Mouse (Mus musculus) limb, embryonic 14.5 days (tissue): ENCODE data around the gene Tmem108. TPM values are rescaled to one million over a fixed set of nuclear protein-coding genes. Genes with fewer than 3 reads are reported as not detected.

Source experiments
- ATAC-seq: fragments of 200-750 bp; cut with Nextera tagmentation; 2 replicates; pipeline ENCODE4 v1.8.0; 2017; ENCODE audit warnings: low read depth, moderate number of reproducible peaks, moderate TSS enrichment; ENCODE audit not compliant: low FRiP score
- DNase-seq: peaks from one replicate; pipeline ENCODE4 v3.0.0-alpha.2; 2015; ENCODE audit warnings: low spot score
- H3K27ac ChIP-seq: fragments of 300-500 bp; sonication (generic); replicated peaks from 2 replicates; pipeline ENCODE4 v1.5.1; 2014; ENCODE audit warnings: low read depth, mild to moderate bottlenecking, low read length, moderate library complexity, mixed read lengths
- H3K27me3 ChIP-seq: fragments of 300-500 bp; sonication (generic); 2 replicates; pipeline ENCODE4 v1.6.1; 2014; ENCODE audit warnings: low read length, mixed read lengths; ENCODE audit not compliant: control insufficient read depth, insufficient read depth
- H3K36me3 ChIP-seq: fragments of 300-500 bp; sonication (generic); 2 replicates; pipeline ENCODE4 v1.6.1; 2014; ENCODE audit warnings: mild to moderate bottlenecking, low read length, moderate library complexity, mixed read lengths; ENCODE audit not compliant: control insufficient read depth, insufficient read depth
- H3K4me1 ChIP-seq: fragments of 300-500 bp; sonication (generic); 2 replicates; pipeline ENCODE4 v1.6.1; 2014; ENCODE audit warnings: antibody characterized with exemption, low read length, mixed read lengths; ENCODE audit not compliant: control insufficient read depth, insufficient read depth
- H3K4me2 ChIP-seq: fragments of 300-500 bp; sonication (generic); replicated peaks from 2 replicates; pipeline ENCODE4 v1.6.1; 2014; ENCODE audit warnings: low read depth, mild to moderate bottlenecking, low read length, moderate library complexity; ENCODE audit not compliant: severe bottlenecking
- H3K4me3 ChIP-seq: fragments of 300-500 bp; sonication (generic); replicated peaks from 2 replicates; pipeline ENCODE4 v1.5.1; 2014; ENCODE audit warnings: low read length
- H3K9ac ChIP-seq: fragments of 300-500 bp; sonication (generic); 2 replicates; pipeline ENCODE4 v1.6.1; 2014; ENCODE audit warnings: mild to moderate bottlenecking, low read depth, low read length, moderate library complexity; ENCODE audit not compliant: severe bottlenecking
- H3K9me3 ChIP-seq: fragments of 300-500 bp; sonication (generic); 2 replicates; pipeline ENCODE4 v1.6.1; 2016; ENCODE audit warnings: low read length; ENCODE audit not compliant: control insufficient read depth
- POLR2A ChIP-seq: fragments of 200-500 bp; IDR thresholded peaks from 2 replicates; pipeline ENCODE4 v1.8.0; 2012; ENCODE audit warnings: inconsistent platforms, mild to moderate bottlenecking, moderate library complexity, borderline replicate concordance; ENCODE audit not compliant: insufficient read depth, insufficient read length; ENCODE audit errors: extremely low read depth
- WGBS: fragments of 180-500 bp; shearing (Covaris S2); extraction: QIAGEN DNeasy Blood & Tissue Kit; methylation state at CpG from one replicate; pipeline ENCODE4 v1.1.7; 2014; 5-methylcytosine and 5-hydroxymethylcytosine counted together
- polyA plus RNA-seq, 2 experiments: library from polyadenylated mRNA; depleted of rRNA in 1 of 2; stranded (reverse) in 1 of 2; unstranded in 1 of 2; fragments of >200 nt; fragmentation: Nextera tagmentation in 1 of 2; extraction: Ambion mirVana in 1 of 2; gene quantifications; 2 replicates each; pipeline versions ENCODE4 v1.2.1 to v1.2.3; 2012 to 2014

Tmem108 gene
- polyA plus RNA-seq, 2 experiments: 8.9 to 14.8 TPM

DNA sequence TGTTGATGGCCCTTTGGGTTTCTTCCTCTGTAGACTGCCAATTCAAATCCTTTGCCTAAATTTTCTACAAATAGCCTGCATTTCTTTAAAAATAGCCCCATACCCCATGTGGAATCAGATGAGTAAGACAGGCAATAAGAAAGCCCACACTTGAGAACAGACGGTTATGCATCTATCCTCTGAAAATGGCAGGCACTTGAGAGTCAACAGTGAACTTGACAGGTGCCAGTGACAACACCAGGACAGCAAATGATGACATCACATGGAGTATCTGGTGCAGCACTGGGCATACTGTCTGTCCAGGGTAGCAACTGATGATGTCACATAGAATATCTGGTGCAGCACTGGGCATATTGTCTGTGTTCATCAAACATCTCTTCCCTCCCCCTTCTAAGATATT lies 61.4 kb downstream of the Tmem108 start:
- Histone ChIP-seq H3K4me3 (no peak overlapping the region), H3K36me3 (no peaks in the 10 kb centered on the region), H3K4me2 (no peak overlapping the region), H3K9ac (no peak overlapping the region), H3K9me3 (no peaks in the 10 kb centered on the region), H3K27ac (no peak overlapping the region), H3K4me1 (no peaks in the 10 kb centered on the region), H3K27me3 (no peaks in the 10 kb centered on the region)
- TF ChIP-seq POLR2A: no peak
- ATAC-seq (no peak), DNase-seq (no peak)
- 91% methylated on average over 1 of the region's 1 CpGs for WGBS

DNA sequence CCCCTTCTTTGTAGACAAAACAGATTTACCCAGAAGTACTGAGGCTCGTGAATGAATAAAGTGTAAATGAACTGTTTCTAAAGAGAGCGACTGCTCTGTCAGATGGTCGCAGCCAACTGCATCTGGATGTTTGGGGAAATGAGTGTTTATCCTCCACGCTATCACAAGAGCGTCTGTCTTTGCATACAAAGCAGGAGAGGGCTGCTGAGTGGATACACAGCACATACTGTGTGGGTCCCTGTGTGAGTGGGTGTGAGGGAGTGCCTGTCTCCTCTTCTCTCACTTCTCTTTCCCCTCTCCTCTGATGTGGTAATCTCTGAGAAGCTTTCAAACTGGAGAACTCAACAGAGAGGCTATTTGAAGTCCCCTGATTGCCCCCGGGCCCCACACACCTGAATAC lies 64.7 kb downstream of the Tmem108 start:
- Histone ChIP-seq H3K4me3 (no peak overlapping the region), H3K27ac (no peak overlapping the region), H3K9ac (no peak overlapping the region), H3K4me1 (peaks cover 6% of the 10 kb centered on the region), H3K27me3 (no peaks in the 10 kb centered on the region), H3K36me3 (no peaks in the 10 kb centered on the region), H3K4me2 (no peak overlapping the region), H3K9me3 (no peaks in the 10 kb centered on the region)
- 74% methylated on average over 6 of the region's 6 CpGs for WGBS
- DNase-seq: no peak
- no peak for ATAC-seq
- no peak for TF ChIP-seq POLR2A

DNA sequence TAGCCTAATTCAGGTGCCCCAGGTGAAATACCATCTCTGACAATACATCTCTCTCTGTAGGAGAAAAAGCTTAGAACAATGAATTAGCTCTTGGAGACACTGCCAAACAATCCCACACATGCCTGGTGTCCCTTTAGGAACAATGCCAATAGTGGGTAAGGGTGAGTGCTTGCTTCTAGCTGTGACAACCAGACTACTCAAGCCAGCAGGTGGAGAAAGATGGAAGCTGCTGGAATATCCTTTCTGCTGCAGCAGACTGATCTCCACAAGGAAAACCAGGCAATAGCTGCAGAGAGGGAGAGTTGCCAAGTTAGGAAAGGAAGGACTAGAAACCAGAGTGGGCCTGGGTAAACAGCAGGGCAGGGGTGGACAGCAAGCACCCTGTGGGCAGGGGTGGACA lies 67.8 kb downstream of the Tmem108 start:
- no peak for ATAC-seq
- Histone ChIP-seq H3K4me1 (peaks cover 18% of the 10 kb centered on the region), H3K4me3 (no peak overlapping the region), H3K27ac (no peak overlapping the region), H3K4me2 (no peak overlapping the region), H3K36me3 (no peaks in the 10 kb centered on the region), H3K9me3 (no peaks in the 10 kb centered on the region), H3K27me3 (no peaks in the 10 kb centered on the region), H3K9ac (no peak overlapping the region)
- no peak for DNase-seq
- no peak for TF ChIP-seq POLR2A

DNA sequence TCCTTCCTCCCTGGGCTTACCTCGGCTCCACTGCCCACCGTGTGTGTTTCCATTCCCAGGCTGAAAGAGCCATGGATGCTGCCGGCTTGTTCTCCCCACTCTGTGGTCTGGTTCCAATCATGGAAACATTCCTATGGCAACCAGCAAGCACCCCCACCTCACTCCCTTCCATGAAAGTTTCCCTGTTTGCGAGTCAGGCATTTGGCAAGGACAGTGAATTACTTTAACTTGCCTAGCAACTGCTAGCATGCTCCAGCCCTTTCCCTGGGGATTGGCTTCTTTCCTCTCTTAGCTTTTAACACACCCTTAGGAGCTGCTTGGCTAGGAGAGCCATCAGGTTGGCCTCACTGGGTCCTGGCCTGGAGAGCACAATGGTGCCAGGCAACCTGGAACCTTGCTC lies 68.9 kb downstream of the Tmem108 start:
- no peak overlapping the region for H3K27ac ChIP-seq
- ATAC-seq: peak; percentile 83
- no peaks in the 10 kb centered on the region for H3K36me3 ChIP-seq
- peak; percentile 89 for DNase-seq
- peaks cover 18% of the 10 kb centered on the region for H3K4me1 ChIP-seq
- H3K9me3 ChIP-seq: no peaks in the 10 kb centered on the region
- 28% methylated on average over 4 of the region's 4 CpGs for WGBS
- H3K4me3 ChIP-seq: no peak overlapping the region
- no peak overlapping the region for H3K4me2 ChIP-seq
- TF ChIP-seq POLR2A: no peak
- no peaks in the 10 kb centered on the region for H3K27me3 ChIP-seq
- H3K9ac ChIP-seq: no peak overlapping the region

DNA sequence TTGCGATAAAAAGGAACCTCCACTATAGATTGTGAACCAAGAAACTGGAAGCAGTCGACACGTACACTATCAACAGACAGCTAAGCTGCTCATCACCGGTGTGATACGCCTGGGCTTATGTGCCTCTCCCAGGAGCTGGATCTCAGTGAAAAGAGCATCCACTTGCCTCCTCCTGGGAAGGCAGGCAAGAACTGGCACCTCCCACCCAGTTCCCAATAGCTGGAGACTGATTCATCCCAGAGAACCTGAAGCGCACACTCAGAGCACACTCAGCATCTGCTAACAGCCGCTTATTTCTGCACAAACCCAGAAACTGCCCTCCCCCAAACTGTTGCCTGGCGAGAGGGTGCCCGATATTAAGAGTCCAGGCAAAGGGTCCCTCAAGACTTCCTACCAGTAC lies 69.8 kb downstream of the Tmem108 start:
- DNase-seq (no peak), ATAC-seq (no peak)
- Histone ChIP-seq H3K4me3 (no peak overlapping the region), H3K27me3 (no peaks in the 10 kb centered on the region), H3K36me3 (no peaks in the 10 kb centered on the region), H3K9me3 (no peaks in the 10 kb centered on the region), H3K9ac (no peak overlapping the region), H3K4me2 (no peak overlapping the region), H3K27ac (no peak overlapping the region), H3K4me1 (peaks cover 23% of the 10 kb centered on the region)
- no peak for TF ChIP-seq POLR2A
- WGBS: 89% methylated on average over 9 of the region's 9 CpGs

DNA sequence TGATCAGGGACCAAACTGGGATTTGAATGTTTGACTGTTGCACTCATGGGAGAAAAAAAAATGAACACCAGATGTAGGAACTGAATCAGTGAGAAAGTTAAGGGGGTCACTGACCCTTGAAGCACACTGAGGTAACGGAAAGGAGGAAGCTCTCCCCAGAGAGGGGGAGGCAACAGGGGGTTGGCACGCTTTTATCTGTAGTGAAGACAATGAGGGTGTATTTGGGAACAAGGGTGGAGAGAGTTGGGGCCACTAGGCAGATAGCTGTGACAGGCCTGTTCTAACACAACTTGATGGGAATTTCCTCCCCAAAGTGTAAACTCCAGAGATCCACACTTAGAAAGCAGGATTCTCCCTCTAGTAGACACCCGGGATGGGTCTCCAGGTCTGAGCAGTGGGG lies 71.2 kb downstream of the Tmem108 start:
- 51% methylated on average over 3 of the region's 3 CpGs for WGBS
- no peak overlapping the region for H3K4me2 ChIP-seq
- no peak overlapping the region for H3K4me3 ChIP-seq
- H3K27ac ChIP-seq: no peak overlapping the region
- no peak overlapping the region for H3K9ac ChIP-seq
- H3K4me1 ChIP-seq: peaks cover 23% of the 10 kb centered on the region
- no peak for TF ChIP-seq POLR2A
- no peak for ATAC-seq
- no peaks in the 10 kb centered on the region for H3K36me3 ChIP-seq
- H3K27me3 ChIP-seq: no peaks in the 10 kb centered on the region
- DNase-seq: no peak
- H3K9me3 ChIP-seq: no peaks in the 10 kb centered on the region
